Mouse (Mus musculus) liver, embryonic 14.5 days (tissue): ENCODE measurements around the gene Pou5f1. TPM values are rescaled to one million over a fixed set of nuclear protein-coding genes. Genes with fewer than 3 reads are reported as not detected.

Source experiments
- ATAC-seq: fragments of 200-750 bp; cut with Nextera tagmentation; 2 replicates; pipeline ENCODE4 v1.8.0; 2017; ENCODE audit warnings: moderate number of reproducible peaks, mild to moderate bottlenecking, moderate library complexity; ENCODE audit not compliant: insufficient read depth
- DNase-seq, 3 experiments: peaks; one replicate each; pipeline ENCODE4 v3.0.0-alpha.2; 2012 to 2013; ENCODE audit warnings: low read depth in 3 of 3, low spot score in 3 of 3
- H3K27ac ChIP-seq: fragments of 300-500 bp; sonication (generic); 2 replicates; pipeline ENCODE4 v1.5.1; 2014; ENCODE audit warnings: moderate library complexity, mild to moderate bottlenecking, control low read depth, inconsistent platforms
- H3K27me3 ChIP-seq: fragments of 300-500 bp; sonication (generic); 2 replicates; pipeline ENCODE4 v1.6.1; 2014; ENCODE audit warnings: mild to moderate bottlenecking, low read length, moderate library complexity; ENCODE audit not compliant: control insufficient read depth, insufficient read depth
- H3K36me3 ChIP-seq: fragments of 300-500 bp; sonication (generic); replicated peaks from 2 replicates; pipeline ENCODE4 v1.6.1; 2014; ENCODE audit warnings: low read depth; ENCODE audit not compliant: control insufficient read depth, insufficient read depth
- H3K4me1 ChIP-seq, 2 experiments: fragments of 200-500 bp in 1 of 2; fragments of 300-500 bp in 1 of 2; sonication (generic) in 1 of 2; replicated peaks; 2 replicates each; pipeline ENCODE4 v1.6.1; 2012 to 2014; ENCODE audit warnings: antibody characterized with exemption in 1 of 2, inconsistent platforms in 1 of 2, low read length in 1 of 2; ENCODE audit not compliant: control insufficient read depth in 2 of 2, insufficient read depth in 2 of 2
- H3K4me2 ChIP-seq: fragments of 300-500 bp; sonication (generic); 2 replicates; pipeline ENCODE4 v1.6.1; 2014; ENCODE audit warnings: low read depth, mild to moderate bottlenecking, control low read depth, moderate library complexity
- H3K4me3 ChIP-seq, 2 experiments: fragments of 200-500 bp in 1 of 2; fragments of 300-500 bp in 1 of 2; sonication (generic) in 1 of 2; 2 replicates each; pipeline ENCODE4 v1.5.1; 2012 to 2014; ENCODE audit warnings: low read depth in 2 of 2, low read length in 2 of 2, mild to moderate bottlenecking in 2 of 2, control low read depth in 1 of 2, inconsistent platforms in 1 of 2, moderate library complexity in 1 of 2; ENCODE audit not compliant: insufficient read depth in 1 of 2
- H3K9ac ChIP-seq: fragments of 300-500 bp; sonication (generic); replicated peaks from 2 replicates; pipeline ENCODE4 v1.6.1; 2014; ENCODE audit warnings: mild to moderate bottlenecking, control low read depth, moderate library complexity
- H3K9me3 ChIP-seq: fragments of 300-500 bp; sonication (generic); 2 replicates; pipeline ENCODE4 v1.6.1; 2016; ENCODE audit warnings: low read length, mixed read lengths; ENCODE audit not compliant: control insufficient read depth
- CTCF ChIP-seq: IDR thresholded peaks from 2 replicates; pipeline ENCODE4 v1.5.1; 2016; ENCODE audit warnings: antibody characterized with exemption, low read depth, control low read depth
- EP300 ChIP-seq: IDR thresholded peaks from 2 replicates; pipeline ENCODE4 v1.6.1; 2016; ENCODE audit warnings: antibody characterized with exemption, low read depth
- WGBS: fragments of 180-500 bp; shearing (Covaris S2); extraction: QIAGEN DNeasy Blood & Tissue Kit; methylation state at CpG from one replicate; pipeline ENCODE4 v1.1.7; 2014; ENCODE audit not compliant: insufficient replicate concordance; 5-methylcytosine and 5-hydroxymethylcytosine counted together
- polyA plus RNA-seq, 2 experiments: library from polyadenylated mRNA; depleted of rRNA in 1 of 2; stranded (reverse) in 1 of 2; unstranded in 1 of 2; fragments of >200 nt; fragmentation: Nextera tagmentation in 1 of 2; extraction: Ambion mirVana in 1 of 2; gene quantifications; 2 replicates each; pipeline versions ENCODE4 v1.2.1 to v1.2.3; 2012 to 2014

Gene Pou5f1
- polyA plus RNA-seq, 2 experiments = not detected

GRCm38 (mm10) chr17:35490320-35490719 lies 15.5 kb upstream of the Pou5f1 start:
- no peaks in the 10 kb centered on the region for H3K27me3 ChIP-seq
- 0 out of 4 replicates have a peak, but pooled peaks cover 0 to 2% of the 10 kb centered on the region in 2 experiments for H3K4me1 ChIP-seq
- no peak overlapping the region for H3K4me3 ChIP-seq
- H3K4me2 ChIP-seq = no peak overlapping the region
- ATAC-seq (no peak), DNase-seq (no peak)
- no peak overlapping the region for H3K9ac ChIP-seq
- no peaks in the 10 kb centered on the region for H3K36me3 ChIP-seq
- TF ChIP-seq CTCF (no peak), EP300 (no peak)
- H3K27ac ChIP-seq = no peak overlapping the region
- H3K9me3 ChIP-seq = no peaks in the 10 kb centered on the region
- 56% methylated on average over 5 of the region's 5 CpGs for WGBS

- TF ChIP-seq EP300 (no peak), CTCF (no peak)
- WGBS = 83% methylated on average over 7 of the region's 7 CpGs
- H3K4me3 ChIP-seq = no peak overlapping the region
- H3K27ac ChIP-seq = no peak overlapping the region
- ATAC-seq (no peak), DNase-seq (no peak)
- H3K9ac ChIP-seq = no peak overlapping the region
- H3K27me3 ChIP-seq = no peaks in the 10 kb centered on the region
- no peak overlapping the region for H3K4me2 ChIP-seq
- no peaks in the 10 kb centered on the region for H3K36me3 ChIP-seq
- no peaks in the 10 kb centered on the region for H3K4me1 ChIP-seq
- no peaks in the 10 kb centered on the region for H3K9me3 ChIP-seq
Measured at GRCm38 (mm10) chr17:35497124-35497523, 8.7 kb upstream of the Pou5f1 start.

GRCm38 (mm10) chr17:35502226-35502625 lies 3.6 kb upstream of the Pou5f1 start:
- H3K36me3 ChIP-seq = no peaks in the 10 kb centered on the region
- H3K4me2 ChIP-seq = no peak overlapping the region
- H3K9ac ChIP-seq = no peak overlapping the region
- 15% methylated on average over 6 of the region's 6 CpGs for WGBS
- H3K4me1 ChIP-seq = no peaks in the 10 kb centered on the region
- no peak for DNase-seq
- H3K27ac ChIP-seq = no peak overlapping the region
- no peak overlapping the region for H3K4me3 ChIP-seq
- ATAC-seq = no peak
- H3K9me3 ChIP-seq = no peaks in the 10 kb centered on the region
- TF ChIP-seq EP300 = no peak
- no peak for TF ChIP-seq CTCF
- peaks cover 7% of the 10 kb centered on the region for H3K27me3 ChIP-seq

GRCm38 (mm10) chr17:35502762-35503161 lies 3.1 kb upstream of the Pou5f1 start:
- H3K36me3 ChIP-seq = no peaks in the 10 kb centered on the region
- no peak overlapping the region for H3K4me2 ChIP-seq
- no peak overlapping the region for H3K4me3 ChIP-seq
- H3K27ac ChIP-seq = no peak overlapping the region
- TF ChIP-seq EP300 (no peak), CTCF (no peak)
- ATAC-seq = no peak
- H3K9ac ChIP-seq = no peak overlapping the region
- DNase-seq = no peak
- 40% methylated on average over 5 of the region's 5 CpGs for WGBS
- H3K27me3 ChIP-seq = peaks cover 10% of the 10 kb centered on the region
- no peaks in the 10 kb centered on the region for H3K9me3 ChIP-seq
- H3K4me1 ChIP-seq = no peaks in the 10 kb centered on the region

- TF ChIP-seq EP300 = no peak
- TF ChIP-seq CTCF = no peak
- H3K36me3 ChIP-seq = no peaks in the 10 kb centered on the region
- no peaks in the 10 kb centered on the region for H3K9me3 ChIP-seq
- no peak for ATAC-seq
- WGBS = 25% methylated on average over 5 of the region's 5 CpGs
- no peak overlapping the region for H3K9ac ChIP-seq
- no peak for DNase-seq
- H3K27me3 ChIP-seq = peaks cover 14% of the 10 kb centered on the region
- H3K4me1 ChIP-seq = no peaks in the 10 kb centered on the region
- H3K27ac ChIP-seq = no peak overlapping the region
- H3K4me3 ChIP-seq = no peak overlapping the region
- no peak overlapping the region for H3K4me2 ChIP-seq
Measured at GRCm38 (mm10) chr17:35503849-35504248, 2.0 kb upstream of the Pou5f1 start.
